Mouse (Mus musculus) liver, embryonic 14.5 days (tissue): ENCODE measurements around the gene Tom1l2.

Experiments
- CTCF ChIP-seq: IDR thresholded peaks from 2 replicates; pipeline ENCODE4 v1.5.1; 2016; ENCODE audit warnings: antibody characterized with exemption, low read depth, control low read depth
- EP300 ChIP-seq: IDR thresholded peaks from 2 replicates; pipeline ENCODE4 v1.6.1; 2016; ENCODE audit warnings: antibody characterized with exemption, low read depth

- TF ChIP-seq CTCF (no peak), EP300 (no peak)
These were observed 122.9 kb downstream of the Tom1l2 start for GRCm38 (mm10) chr11:60229821-60230220.
